Comparison of ENCODE assay signal across 8 mouse cellular contexts in genomic region chr10:120226871-120227661, GRCm38 (mm10). TPM values are rescaled to one million over a fixed set of nuclear protein-coding genes. Genes with fewer than 3 reads are reported as not detected.
A peak's percentile ranks its signal among the peaks of the same experiment; 100 is the strongest.
DNase-seq lines count a peak whose midpoint lies in the region; ATAC-seq and TF ChIP-seq lines count a peak whose summit lies in the region.

Gene Llph (plus strand): TSS chr10:120227070.

- no peak for TF ChIP-seq CTCF in left cerebral cortex, adult 2 months (IDR thresholded peaks at IDR 0.05)

- peak within 1 kb of the TSS; percentile 94 for H3K4me2 ChIP-seq in hindbrain, embryonic 15.5 days

- DNase-seq in ZHBTc4 (ENCODE audit: low read depth, low spot score): peak; percentile 95
- DNase-seq in cerebellum, postnatal 36 days: peak; percentile 79 to 83
- DNase-seq in frontal cortex, postnatal 36 days (ENCODE audit: low spot score in 2 of 2): peak; percentile 83
- peak; percentile 83 to 84 for DNase-seq in left cerebral cortex, adult 2 months (ENCODE audit: extremely low spot score in 1 of 2, low spot score in 2 of 2)
- peak; percentile 79 for DNase-seq in retina, postnatal 7 days (ENCODE audit: low read depth, low spot score)
- DNase-seq in urinary bladder, adult 18-20 months (ENCODE audit: low spot score in 2 of 2): peak; percentile 79 to 81

- H3K27ac ChIP-seq in hindbrain, embryonic 15.5 days (replicated peaks): peak within 1 kb of the TSS; percentile 64
- H3K27ac ChIP-seq in left cerebral cortex, adult 2 months: peak within 1 kb of the TSS; percentile 89
- H3K27ac ChIP-seq in macrophage: peak within 1 kb of the TSS; percentile 54

- peaks cover 26% of the 10 kb centered on the region for H3K4me1 ChIP-seq in hindbrain, embryonic 15.5 days (replicated peaks)

- H3K9ac ChIP-seq in hindbrain, embryonic 15.5 days: peak within 1 kb of the TSS; percentile 73

- H3K4me3 ChIP-seq in hindbrain, embryonic 15.5 days: peak within 1 kb of the TSS; percentile 98
- H3K4me3 ChIP-seq in left cerebral cortex, adult 2 months: peak within 1 kb of the TSS; percentile 99
- H3K4me3 ChIP-seq in macrophage (ENCODE audit: inconsistent target): peak within 1 kb of the TSS; percentile 98

- intact Hi-C loops in left cerebral cortex, adult 2 months (cut with DNase I): no loop called here

- no peaks in the 10 kb centered on the region for H3K27me3 ChIP-seq in hindbrain, embryonic 15.5 days

- peaks cover 16% of the 10 kb centered on the region for H3K36me3 ChIP-seq in hindbrain, embryonic 15.5 days
- H3K36me3 ChIP-seq in macrophage (ENCODE audit: inconsistent target): peaks cover 23% of the 10 kb centered on the region; the same call in 1 of the 2 replicates

- WGBS in hindbrain, embryonic 15.5 days: under 1% methylated on average over 57 of the region's 57 CpGs
- under 1% methylated on average over 51 of the region's 57 CpGs for WGBS in macrophage (ENCODE audit: missing documents)

- H3K79me2 ChIP-seq in macrophage (ENCODE audit: inconsistent target): peaks cover 36% of the 10 kb centered on the region

- no peaks in the 10 kb centered on the region for H3K9me3 ChIP-seq in hindbrain, embryonic 15.5 days

- peak; percentile 96 for ATAC-seq in hindbrain, embryonic 15.5 days (ENCODE audit: low FRiP score, low read depth)

RNA-seq across cellular contexts. Expression of gene Llph, which starts in this region (rescaled TPM):
- polyA plus RNA-seq in hindbrain, embryonic 15.5 days (2015; fragmentation: Nextera tagmentation; extraction: Ambion mirVana): 35.8 and 36.8 TPM in 2 replicates
- 10 to 100 TPM; 21.7 to 24.3 TPM for total RNA-seq in left cerebral cortex, adult 2 months (2021)
- 10 to 100 TPM in 24 of 26 experiments, 1 to 10 TPM in 2; 5.8 to 26.9 (median 19.4) TPM for total RNA-seq in macrophage (2018; cell fraction: chromatin; rRNA removed)
- total RNA-seq in macrophage (2018; cell fraction: cytosol; rRNA removed): 10 to 100 TPM; 26.4 to 51.3 (median 35.6) TPM
- total RNA-seq in macrophage (2018; cell fraction: nucleus; rRNA removed): 10 to 100 TPM; 15.0 to 33.8 (median 23.1) TPM
- polyA plus RNA-seq in macrophage (2018): 34.0 to 57.9 TPM (median 50.2 TPM) in 3 replicates

Comparison
In these comparisons a context has a peak if more than half of its experiments do, and no peak if none do; other contexts are left out.
1. Peak in every context shown above with its lines: DNase-seq, ATAC-seq, H3K4me3 ChIP-seq and H3K27ac ChIP-seq.